Mouse (Mus musculus) liver, embryonic 14.5 days (tissue): Measurements from ENCODE around the gene Rnf4.

Experiments
- CTCF ChIP-seq: IDR thresholded peaks from 2 replicates; pipeline ENCODE4 v1.5.1; 2016; ENCODE audit warnings: antibody characterized with exemption, low read depth, control low read depth
- EP300 ChIP-seq: IDR thresholded peaks from 2 replicates; pipeline ENCODE4 v1.6.1; 2016; ENCODE audit warnings: antibody characterized with exemption, low read depth

DNA sequence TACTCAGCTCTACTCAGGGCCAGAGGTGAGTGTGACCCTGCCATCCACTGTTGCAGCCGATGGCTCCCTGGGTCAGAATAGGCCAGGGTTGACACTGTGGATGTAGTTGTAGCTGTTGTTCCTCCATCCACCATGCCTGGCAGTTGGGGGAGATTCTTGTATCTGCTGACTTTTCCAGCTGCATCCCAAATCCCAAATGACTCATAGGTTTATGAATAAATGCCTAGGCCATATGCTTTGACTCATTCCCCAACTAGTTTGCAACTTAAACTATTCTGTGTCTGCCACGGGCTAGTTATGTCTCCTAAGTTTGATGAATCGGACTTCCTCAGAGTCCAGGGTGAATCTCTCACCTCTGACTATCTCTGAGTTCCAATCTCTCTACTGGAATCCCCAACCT is 24.2 kb downstream of the Rnf4 start:
- TF ChIP-seq CTCF (no peak), EP300 (no peak)
